Mouse (Mus musculus) cortical plate, adult 2 months (tissue): ENCODE data around the gene Traf7.

ENCODE experiments used
- CTCF ChIP-seq: fragments of 200-500 bp; IDR thresholded peaks from 2 replicates; pipeline ENCODE4 v1.5.1; 2011; ENCODE audit warnings: mild to moderate bottlenecking, control low read depth, low read length; ENCODE audit not compliant: insufficient read depth; ENCODE audit errors: extremely low read depth
- POLR2A ChIP-seq: fragments of 200-500 bp; IDR thresholded peaks from 2 replicates; pipeline ENCODE4 v1.6.1; 2011; ENCODE audit warnings: mild to moderate bottlenecking, low read length, control low read depth; ENCODE audit not compliant: insufficient read depth; ENCODE audit errors: extremely low read depth

GRCm38 (mm10) chr17:24468636-24469246, 59.0 kb downstream of the Traf7 start:
- no peak for TF ChIP-seq POLR2A
- TF ChIP-seq CTCF = no peak
